Mouse (Mus musculus) ES-E14 (cell line): Measurements from ENCODE around the gene Ccdc28a. TPM values are rescaled to one million over a fixed set of nuclear protein-coding genes. Genes with fewer than 3 reads are reported as not detected.

ENCODE experiments used
- DNase-seq: peaks from one replicate; pipeline ENCODE4 v3.0.0-alpha.2; 2013; ENCODE audit warnings: low read depth, low spot score
- H3K27ac ChIP-seq: 2 replicates; pipeline ENCODE4 v1.5.1; 2012; ENCODE audit warnings: low read depth, mild to moderate bottlenecking, low read length, moderate library complexity, mixed read lengths; ENCODE audit not compliant: poor library complexity, insufficient read depth, severe bottlenecking
- H3K36me3 ChIP-seq: 2 replicates; pipeline ENCODE4 v1.6.1; 2012; ENCODE audit warnings: mild to moderate bottlenecking, low read length, moderate library complexity, mixed read lengths; ENCODE audit not compliant: control insufficient read depth, poor library complexity, insufficient read depth, severe bottlenecking
- H3K4me1 ChIP-seq, 2 experiments: fragments of 150-350 bp in 1 of 2; sonication (generic) in 1 of 2; 2 replicates each; pipeline ENCODE4 v1.6.1; 2012; ENCODE audit warnings: low read length in 2 of 2, mild to moderate bottlenecking in 1 of 2, mixed read lengths in 1 of 2; ENCODE audit not compliant: control insufficient read depth in 2 of 2, insufficient read depth in 2 of 2, poor library complexity in 1 of 2
- H3K4me3 ChIP-seq, 2 experiments: fragments of 150-350 bp in 1 of 2; sonication (generic) in 1 of 2; 2 replicates each; pipeline ENCODE4 v1.5.1; 2012; ENCODE audit warnings: low read length in 2 of 2, low read depth in 1 of 2, mild to moderate bottlenecking in 1 of 2, mixed read lengths in 1 of 2; ENCODE audit not compliant: insufficient read depth in 1 of 2, poor library complexity in 1 of 2, severe bottlenecking in 1 of 2
- H3K9ac ChIP-seq: 2 replicates; pipeline ENCODE4 v1.6.1; 2012; ENCODE audit warnings: low read depth, mild to moderate bottlenecking, low read length, mixed read lengths; ENCODE audit not compliant: poor library complexity, insufficient read depth, severe bottlenecking
- H3K9me3 ChIP-seq: fragments of 150-350 bp; sonication (generic); 2 replicates; pipeline ENCODE4 v1.6.1; 2012; ENCODE audit warnings: low read depth, mild to moderate bottlenecking, low read length; ENCODE audit not compliant: control insufficient read depth, insufficient read depth
- CHD2 ChIP-seq: IDR thresholded peaks from 2 replicates; pipeline ENCODE4 v1.6.1; 2014; ENCODE audit warnings: mild to moderate bottlenecking, low read depth, low read length, inconsistent platforms
- HCFC1 ChIP-seq: IDR thresholded peaks from 2 replicates; pipeline ENCODE4 v1.6.1; 2012; ENCODE audit warnings: low read length, inconsistent platforms, borderline replicate concordance; ENCODE audit not compliant: insufficient read depth
- MAFK ChIP-seq: IDR thresholded peaks from 2 replicates; pipeline ENCODE4 v1.6.1; 2014; ENCODE audit warnings: mild to moderate bottlenecking, low read depth, low read length, inconsistent platforms; ENCODE audit not compliant: insufficient read depth
- ZC3H11A ChIP-seq: IDR thresholded peaks from 2 replicates; pipeline ENCODE4 v1.6.1; 2012; ENCODE audit warnings: low read depth, mild to moderate bottlenecking, inconsistent platforms, low read length, borderline replicate concordance
- ZNF384 ChIP-seq: IDR thresholded peaks from 2 replicates; pipeline ENCODE4 v1.6.1; 2012; ENCODE audit warnings: low read depth, low read length, inconsistent platforms
- in situ Hi-C, 2 experiments: fragments of 600-800 bp; cut with MboI; formaldehyde crosslinking; loops; one replicate each; pipeline ENCODE4 v1.15.1; 2025; ENCODE audit warnings: low sequenced_read_pairs in 2 of 2, inconsistent platforms in 1 of 2; ENCODE audit not compliant: unreplicated experiment in 2 of 2
- total RNA-seq: library from RNA; depleted of rRNA; stranded (reverse); fragments of 300-350 nt; gene quantifications from 2 replicates; pipeline ENCODE4 v1.2.3, GENCODE M21; 2012

Ccdc28a gene
- total RNA-seq, 1 experiment = 6.6 TPM

DNA sequence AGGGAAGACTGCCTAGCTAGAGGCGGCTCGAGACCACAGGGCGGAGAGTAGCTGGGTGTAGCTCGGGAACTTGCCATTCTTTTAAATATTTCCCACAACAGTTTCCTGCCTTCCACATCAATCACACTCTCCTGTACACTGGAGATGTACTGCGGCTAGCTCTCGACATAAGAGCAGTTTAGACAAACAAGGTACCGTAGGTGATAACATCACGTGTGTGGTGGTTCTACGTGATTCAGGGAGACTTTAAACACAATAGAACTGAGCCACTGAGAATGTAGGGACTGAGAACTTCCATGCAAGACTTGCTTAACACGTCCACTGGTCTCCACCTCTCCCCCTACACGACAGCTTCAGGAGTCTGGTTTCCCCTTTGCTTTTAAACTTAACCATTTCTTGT, 41.6 kb downstream of the Ccdc28a start:
- Histone ChIP-seq H3K27ac (no peak overlapping the region), H3K9me3 (no peaks in the 10 kb centered on the region), H3K4me1 (peaks cover 2 to 11% of the 10 kb centered on the region in 2 experiments; a peak in 2 of 4 replicates), H3K4me3 (no peak overlapping the region), H3K9ac (no peak overlapping the region), H3K36me3 (no peaks in the 10 kb centered on the region)
- TF ChIP-seq MAFK (no peak), CHD2 (no peak), HCFC1 (no peak), ZC3H11A (no peak), ZNF384 (no peak)
- no peak for DNase-seq
- in situ Hi-C loops = loop anchor here (25.0 kb wide), 1 partner anchor 456 kb away; no protein-coding TSS in a partner anchor

DNA sequence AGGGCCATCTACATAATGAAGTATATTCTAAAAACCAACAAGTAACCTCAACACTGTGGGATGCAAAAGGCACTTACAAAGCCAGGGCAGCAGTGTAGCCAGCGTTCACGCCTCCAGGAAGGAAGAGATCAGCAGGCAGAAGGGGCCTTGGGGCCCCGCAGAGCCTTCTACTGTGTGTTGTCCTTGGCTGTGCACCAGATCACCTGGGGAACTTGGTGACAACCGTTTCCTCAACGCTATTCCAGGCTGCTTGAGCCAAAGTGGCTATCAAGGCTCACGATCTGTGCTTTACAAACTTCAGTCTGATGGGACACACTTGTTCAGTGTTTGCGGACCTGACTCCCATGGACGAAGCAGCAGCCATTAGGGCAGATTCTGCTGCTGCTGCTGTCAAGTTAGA, 43.1 kb downstream of the Ccdc28a start:
- Histone ChIP-seq H3K4me3 (no peak overlapping the region), H3K9ac (no peak overlapping the region), H3K4me1 (peaks cover 2 to 12% of the 10 kb centered on the region in 2 experiments; a peak in 2 of 4 replicates), H3K36me3 (no peaks in the 10 kb centered on the region), H3K9me3 (no peaks in the 10 kb centered on the region), H3K27ac (no peak overlapping the region)
- no peak for DNase-seq
- no peak for TF ChIP-seq ZNF384
- no peak for TF ChIP-seq CHD2
- no peak for TF ChIP-seq MAFK
- no peak for TF ChIP-seq HCFC1
- in situ Hi-C loops = loop anchor here (25.0 kb wide), 1 partner anchor 454 kb away; no protein-coding TSS in a partner anchor

DNA sequence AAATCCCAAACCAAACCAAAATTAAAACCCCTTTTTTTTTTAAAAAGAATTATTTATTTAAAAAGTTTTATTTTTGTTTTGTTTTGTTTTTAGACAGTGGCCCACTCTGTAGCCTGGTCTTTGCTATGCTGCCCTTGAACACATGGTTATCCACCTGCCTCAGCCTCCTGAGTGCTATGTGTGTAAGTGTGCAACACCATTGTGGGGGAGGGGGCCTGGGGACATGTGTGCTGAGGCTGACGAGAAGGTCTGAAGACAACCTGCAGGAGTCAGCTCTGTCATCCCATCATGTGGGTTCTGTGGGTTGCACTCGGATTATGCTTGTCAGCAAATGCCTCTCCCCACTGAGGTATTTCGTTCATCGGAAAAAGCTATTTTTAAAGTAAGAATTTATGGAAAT, 45.3 kb downstream of the Ccdc28a start:
- no peak for DNase-seq
- peaks cover 2 to 12% of the 10 kb centered on the region in 2 experiments; a peak in 1 of 4 replicates for H3K4me1 ChIP-seq
- no peaks in the 10 kb centered on the region for H3K36me3 ChIP-seq
- TF ChIP-seq CHD2 (no peak), MAFK (no peak), ZNF384 (no peak), HCFC1 (no peak), ZC3H11A (no peak)
- no peaks in the 10 kb centered on the region for H3K9me3 ChIP-seq
- H3K9ac ChIP-seq = no peak overlapping the region
- no peak overlapping the region for H3K4me3 ChIP-seq
- H3K27ac ChIP-seq = no peak overlapping the region
- in situ Hi-C loops = loop anchor here (25.0 kb wide), 1 partner anchor 452 kb away; no protein-coding TSS in a partner anchor

DNA sequence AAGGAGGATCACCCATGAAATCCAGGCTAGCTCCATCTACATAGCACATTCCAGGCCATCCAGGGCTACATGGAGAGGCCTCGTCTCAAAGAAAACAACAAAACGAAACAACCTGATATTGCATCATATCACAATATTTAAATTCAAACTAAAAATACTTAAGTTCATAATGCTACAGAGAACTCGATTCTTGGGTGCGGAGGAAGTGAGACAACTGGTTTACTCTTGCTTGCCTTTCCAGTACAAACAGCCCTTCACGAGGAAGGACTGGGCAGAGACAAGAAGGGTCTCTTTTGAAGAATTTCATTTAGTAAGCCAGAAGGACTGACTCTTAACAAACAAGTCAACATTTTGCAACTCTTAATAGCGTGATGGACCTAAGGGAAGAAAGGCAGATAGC, 46.2 kb downstream of the Ccdc28a start:
- H3K36me3 ChIP-seq = no peaks in the 10 kb centered on the region
- DNase-seq = no peak
- H3K4me3 ChIP-seq = no peak overlapping the region
- in situ Hi-C loops = loop anchor here (25.0 kb wide), 1 partner anchor 451 kb away; no protein-coding TSS in a partner anchor
- H3K9ac ChIP-seq = no peak overlapping the region
- no peak for TF ChIP-seq HCFC1
- TF ChIP-seq MAFK = no peak
- TF ChIP-seq ZC3H11A = no peak
- TF ChIP-seq ZNF384 = no peak
- no peak for TF ChIP-seq CHD2
- H3K27ac ChIP-seq = no peak overlapping the region
- H3K4me1 ChIP-seq = peaks cover 0 to 9% of the 10 kb centered on the region in 2 experiments; a peak in 1 of 4 replicates
- H3K9me3 ChIP-seq = no peaks in the 10 kb centered on the region

DNA sequence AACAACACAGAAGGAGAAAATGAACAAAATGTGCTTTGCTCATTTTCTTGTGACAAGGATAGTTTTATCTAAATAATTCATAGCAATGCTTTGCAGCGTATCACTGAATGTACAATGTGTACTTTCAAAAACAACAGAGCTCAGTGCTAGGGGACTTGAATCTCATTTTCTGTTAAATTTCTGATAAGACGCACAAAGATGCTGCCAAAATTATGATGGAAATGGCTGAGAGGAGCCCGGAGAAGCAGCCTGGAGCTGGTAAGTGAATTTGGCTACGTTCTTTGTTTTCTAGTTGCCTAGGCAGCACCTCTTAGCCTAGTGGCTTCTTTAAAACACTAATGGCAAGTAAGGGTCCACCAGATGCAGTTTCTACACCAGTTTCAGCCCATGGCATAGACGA, 52.6 kb downstream of the Ccdc28a start:
- Histone ChIP-seq H3K36me3 (no peaks in the 10 kb centered on the region), H3K9me3 (no peaks in the 10 kb centered on the region), H3K9ac (no peak overlapping the region), H3K4me3 (no peak overlapping the region), H3K4me1 (peaks cover 0 to 7% of the 10 kb centered on the region in 2 experiments; a peak in 1 of 4 replicates), H3K27ac (no peak overlapping the region)
- no peak for DNase-seq
- in situ Hi-C loops = loop anchor here (25.0 kb wide), 1 partner anchor 445 kb away; no protein-coding TSS in a partner anchor
- TF ChIP-seq ZNF384 = no peak
- TF ChIP-seq HCFC1 = no peak
- no peak for TF ChIP-seq MAFK
- no peak for TF ChIP-seq CHD2
- TF ChIP-seq ZC3H11A = no peak
